Mouse (Mus musculus): Measurements from ENCODE around the gene Ferd3l.

The Ferd3l gene

DNA sequence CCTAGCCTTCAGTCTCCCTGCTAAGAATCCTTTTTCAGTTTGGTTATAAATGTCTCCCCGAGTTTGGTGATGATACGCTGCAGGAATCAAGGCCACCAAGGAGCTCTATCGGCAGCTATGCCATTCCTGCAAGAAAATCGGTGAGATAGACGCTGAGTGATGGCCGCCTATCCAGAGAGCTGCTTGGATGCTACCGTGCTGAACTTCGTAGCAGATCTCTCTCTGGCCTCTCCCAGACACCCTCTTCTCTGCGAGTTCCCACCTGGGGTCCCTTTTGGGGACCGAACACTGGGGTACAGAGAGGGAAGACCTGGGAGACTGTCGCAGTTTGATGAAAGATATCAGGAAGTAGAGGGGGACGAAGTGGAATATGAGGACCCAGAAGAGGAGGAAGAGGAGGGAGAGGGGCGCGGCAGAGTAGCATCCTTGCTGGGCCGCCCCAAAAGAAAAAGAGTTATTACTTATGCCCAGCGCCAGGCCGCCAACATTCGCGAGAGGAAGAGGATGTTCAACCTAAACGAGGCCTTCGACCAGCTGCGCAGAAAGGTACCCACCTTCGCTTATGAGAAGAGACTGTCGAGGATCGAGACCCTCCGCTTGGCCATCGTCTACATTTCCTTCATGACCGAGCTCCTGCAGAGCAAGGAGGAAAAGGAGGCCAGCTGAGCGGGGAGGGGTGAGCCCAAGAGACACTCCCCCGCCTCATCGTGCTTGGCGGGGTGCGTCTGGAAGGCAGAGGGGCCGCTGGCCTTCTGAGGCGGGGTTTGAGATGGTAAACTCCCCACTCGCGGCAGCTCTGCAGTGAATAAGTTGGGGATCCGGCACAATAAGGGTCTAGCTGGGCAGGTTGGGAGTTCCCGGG, at the start of gene Ferd3l:
Gene Ferd3l (plus strand): TSS at position 95 of the 862 bp plus-strand sequence.
- DNase-seq (ENCODE audit: low read depth, low spot score): peak; percentile 5

DNA sequence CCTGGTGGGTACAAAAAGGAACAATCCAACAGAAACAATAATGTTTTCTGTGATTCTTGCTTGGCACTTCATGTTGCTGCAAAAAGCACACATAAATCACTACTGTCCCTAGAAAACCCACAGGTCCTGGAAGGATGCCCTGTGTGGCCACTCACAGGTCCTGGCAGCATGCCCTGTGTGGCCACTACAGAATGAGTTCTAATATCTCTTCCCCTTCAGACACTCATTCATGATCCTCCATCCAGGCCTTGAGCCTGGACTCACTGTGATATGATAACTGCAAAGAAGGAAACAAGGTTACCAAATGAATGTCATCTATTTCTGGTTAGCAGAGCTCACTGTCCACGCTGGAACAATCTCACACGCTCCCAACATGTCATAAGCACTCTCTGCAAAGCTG, 34.3 kb upstream of the Ferd3l start:
- DNase-seq (ENCODE audit: low read depth, low spot score): no peak

DNA sequence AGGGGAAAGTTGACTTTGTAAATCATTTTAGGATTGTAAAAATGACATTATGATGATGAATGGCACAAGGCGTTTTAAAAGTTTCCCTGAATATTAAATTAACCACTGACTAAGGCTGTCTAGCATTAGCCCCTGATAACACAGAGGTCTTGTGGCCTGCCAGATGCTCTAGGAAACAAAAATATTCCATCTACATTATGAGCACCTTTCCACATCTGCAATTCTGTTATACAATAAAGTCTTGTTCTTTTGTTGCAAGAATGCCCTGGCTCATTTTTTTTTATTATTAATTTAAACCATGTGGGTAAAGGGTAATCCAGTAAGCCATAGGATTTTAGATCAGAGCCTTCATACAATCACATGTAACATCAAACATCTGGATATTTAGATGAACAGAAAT, 33.6 kb upstream of the Ferd3l start:
- DNase-seq (ENCODE audit: low read depth, low spot score): no peak

DNA sequence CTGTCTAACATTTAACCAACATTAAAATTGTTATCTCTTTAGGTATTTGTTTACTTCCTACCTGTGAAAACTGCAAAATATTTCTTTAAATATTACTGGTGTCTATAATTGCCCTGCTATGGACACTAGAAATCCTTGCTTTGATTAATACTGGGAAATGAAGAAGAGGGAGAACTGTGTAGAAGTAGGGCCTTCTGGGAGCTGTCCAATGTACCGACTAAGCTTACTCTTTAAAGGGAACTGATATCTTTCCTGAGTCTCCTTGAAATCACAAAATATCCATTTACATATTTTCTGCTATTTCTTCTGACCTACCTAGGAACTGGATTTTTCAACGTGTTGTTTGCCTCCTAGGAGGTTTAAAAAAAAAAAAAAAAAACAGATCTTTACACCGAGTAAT, 1.5 kb upstream of the Ferd3l start:
- peak; percentile 22 for DNase-seq (ENCODE audit: low read depth, low spot score)

DNA sequence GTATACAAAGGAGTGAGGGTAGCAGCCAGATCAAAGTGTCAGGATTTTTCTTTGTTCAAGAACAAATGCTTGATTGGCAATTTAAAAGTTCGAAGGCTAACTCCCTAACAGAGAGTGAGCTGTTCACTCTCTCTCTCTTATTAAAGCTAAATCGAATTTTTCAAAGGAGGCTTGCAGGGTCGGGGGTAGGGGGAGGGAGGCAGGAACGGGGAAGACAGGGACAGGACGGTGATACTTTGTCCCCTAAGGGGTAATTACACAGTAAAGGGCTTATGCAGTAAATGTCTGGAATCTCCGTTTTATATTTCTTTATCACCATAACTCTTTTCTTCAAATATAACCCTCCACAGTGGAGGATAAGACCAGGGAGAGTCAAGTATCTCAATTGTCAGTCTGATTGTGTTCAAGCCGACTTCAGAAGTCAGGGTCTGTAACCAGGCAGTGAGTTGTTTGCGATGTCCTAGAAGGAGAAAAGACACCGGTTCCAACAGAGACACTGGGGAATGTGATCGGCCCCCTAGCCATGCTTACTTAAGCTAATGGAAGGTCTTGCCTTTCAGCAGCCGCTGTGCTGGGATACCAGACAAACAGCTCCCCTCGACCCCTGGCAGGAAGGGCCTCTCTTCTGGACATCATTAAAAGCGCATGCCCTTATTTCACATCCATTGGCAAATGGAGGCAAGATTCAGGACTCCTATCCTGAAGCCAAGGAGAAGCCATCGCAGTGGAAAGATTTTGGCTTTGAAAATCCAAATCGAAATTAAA, 709 bp upstream of the Ferd3l start:
- no peak for DNase-seq (ENCODE audit: low read depth, low spot score)

DNA sequence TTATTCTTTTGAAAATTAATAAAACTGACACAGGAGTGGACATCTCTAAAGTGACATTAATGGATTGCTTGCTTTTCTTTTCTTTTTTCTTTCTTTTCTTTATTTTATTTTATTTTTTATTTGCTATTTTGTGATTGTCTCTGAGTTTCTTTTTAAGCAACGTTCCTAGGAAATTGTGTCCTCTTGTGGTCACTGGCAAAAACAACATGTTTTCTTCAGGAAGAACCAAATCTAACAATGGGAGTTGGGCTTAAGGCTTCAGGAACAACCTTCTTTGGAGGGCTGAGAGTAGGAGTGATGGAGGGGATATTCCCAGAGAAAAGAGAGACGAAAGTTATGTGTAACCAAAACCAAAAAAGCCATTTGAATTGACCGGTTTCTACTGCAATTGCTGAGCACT, 24.6 kb downstream of the Ferd3l start:
- no peak for DNase-seq (ENCODE audit: low read depth, low spot score)

DNA sequence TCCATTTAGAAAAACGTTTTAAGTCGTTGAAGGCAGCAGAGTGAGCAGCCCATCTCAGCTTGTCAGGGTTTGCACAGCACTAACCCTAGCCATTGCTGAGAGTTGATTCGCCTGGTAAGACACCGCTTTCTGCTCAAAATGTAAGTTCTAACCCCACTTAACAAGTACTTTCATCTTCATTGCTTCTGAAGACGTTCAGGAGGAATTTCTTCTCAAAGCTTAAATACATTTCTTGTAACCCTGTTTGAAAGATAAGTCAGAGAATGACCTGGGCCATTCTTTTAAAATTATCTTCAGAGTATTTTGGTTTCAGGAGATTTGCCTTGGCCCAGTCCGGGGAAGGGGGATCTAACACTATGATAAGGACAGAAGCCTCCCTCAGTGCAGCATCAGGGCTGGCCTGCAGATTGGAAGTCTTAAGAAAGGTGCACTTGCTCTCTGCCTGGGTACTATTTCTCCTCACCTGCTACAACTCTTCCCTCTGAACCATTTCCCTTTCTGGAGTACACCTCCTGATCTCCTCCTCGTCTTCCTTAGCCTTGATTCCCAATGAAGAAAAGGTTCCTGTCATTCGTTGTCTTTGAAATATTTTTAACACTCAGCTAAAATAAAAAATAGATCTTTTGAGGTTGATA, 26.8 kb downstream of the Ferd3l start:
- no peak for DNase-seq (ENCODE audit: low read depth, low spot score)

DNA sequence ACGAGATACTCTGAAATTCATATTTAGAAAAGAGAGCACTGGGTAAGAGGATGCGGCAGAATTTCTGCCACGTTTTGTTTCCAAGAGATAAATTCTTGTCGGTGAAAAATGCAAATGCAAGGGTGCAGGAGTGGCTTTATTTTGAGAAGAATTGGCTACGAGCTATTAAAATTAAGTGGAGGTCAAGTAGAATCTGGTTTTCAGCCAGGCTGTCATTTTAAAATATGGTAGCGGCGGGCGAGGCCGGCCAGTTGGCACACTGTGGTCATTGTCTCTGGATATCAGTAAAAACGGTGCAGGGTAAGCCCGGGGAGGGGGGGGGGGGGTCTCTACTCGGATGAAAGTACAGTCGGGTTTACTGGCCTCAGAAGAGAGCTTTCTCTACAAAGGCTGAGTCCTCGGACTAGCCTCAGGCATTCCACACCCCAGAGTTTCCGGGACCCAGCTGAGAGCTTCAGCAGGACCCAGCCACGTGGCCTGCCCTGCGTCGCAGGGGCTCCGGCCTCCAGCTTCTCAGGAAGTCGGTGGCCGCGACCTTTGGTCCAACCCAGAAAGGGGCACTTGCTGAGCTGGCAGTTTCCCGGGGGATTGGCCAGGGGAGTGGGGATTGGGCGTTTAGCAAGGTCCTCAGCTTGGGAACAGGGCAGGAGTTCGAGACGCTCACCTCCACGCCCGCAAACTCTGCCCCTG, 27.5 kb downstream of the Ferd3l start:
- DNase-seq (ENCODE audit: low read depth, low spot score): peak; percentile 55

DNA sequence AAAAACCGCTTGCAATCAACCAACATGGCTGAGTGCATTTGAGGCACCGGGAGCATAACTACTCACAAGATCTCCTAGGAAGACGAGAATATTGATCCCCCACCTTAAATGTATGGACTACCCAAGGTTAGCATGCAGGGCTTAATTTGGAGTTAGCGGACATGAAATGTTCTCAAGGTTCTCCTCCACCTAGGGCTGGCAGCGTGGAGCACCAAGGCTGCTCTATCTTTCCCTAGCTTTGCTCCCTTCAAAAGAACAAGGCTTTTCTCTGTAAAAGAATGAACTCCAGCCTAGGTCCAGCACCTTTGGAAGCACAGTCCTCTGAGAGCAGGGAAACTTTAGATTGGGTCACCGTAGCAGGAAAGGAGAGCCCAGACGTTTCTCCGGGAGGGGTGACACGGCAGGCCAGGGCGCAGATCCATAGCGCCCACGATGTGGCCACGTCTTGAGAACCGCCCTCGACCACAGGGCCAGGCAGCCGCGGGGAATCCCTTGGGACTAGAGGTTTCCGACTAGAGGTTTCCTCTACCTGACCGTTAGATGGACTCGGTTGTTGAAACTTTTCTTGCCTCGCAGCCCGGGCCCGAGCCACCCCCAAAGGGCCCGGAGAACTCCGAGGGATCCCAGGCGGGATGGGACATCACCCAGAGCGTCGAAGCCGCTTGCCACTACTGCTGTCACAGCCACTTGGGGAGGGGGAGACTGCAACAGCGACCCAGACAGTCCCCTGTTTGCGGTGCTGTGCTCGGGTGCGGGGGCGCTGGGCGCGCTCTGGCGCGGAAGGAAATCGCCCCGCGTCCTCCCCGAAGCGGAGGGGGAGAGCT, 28.6 kb downstream of the Ferd3l start:
- peak; percentile 30 for DNase-seq (ENCODE audit: low read depth, low spot score)

DNA sequence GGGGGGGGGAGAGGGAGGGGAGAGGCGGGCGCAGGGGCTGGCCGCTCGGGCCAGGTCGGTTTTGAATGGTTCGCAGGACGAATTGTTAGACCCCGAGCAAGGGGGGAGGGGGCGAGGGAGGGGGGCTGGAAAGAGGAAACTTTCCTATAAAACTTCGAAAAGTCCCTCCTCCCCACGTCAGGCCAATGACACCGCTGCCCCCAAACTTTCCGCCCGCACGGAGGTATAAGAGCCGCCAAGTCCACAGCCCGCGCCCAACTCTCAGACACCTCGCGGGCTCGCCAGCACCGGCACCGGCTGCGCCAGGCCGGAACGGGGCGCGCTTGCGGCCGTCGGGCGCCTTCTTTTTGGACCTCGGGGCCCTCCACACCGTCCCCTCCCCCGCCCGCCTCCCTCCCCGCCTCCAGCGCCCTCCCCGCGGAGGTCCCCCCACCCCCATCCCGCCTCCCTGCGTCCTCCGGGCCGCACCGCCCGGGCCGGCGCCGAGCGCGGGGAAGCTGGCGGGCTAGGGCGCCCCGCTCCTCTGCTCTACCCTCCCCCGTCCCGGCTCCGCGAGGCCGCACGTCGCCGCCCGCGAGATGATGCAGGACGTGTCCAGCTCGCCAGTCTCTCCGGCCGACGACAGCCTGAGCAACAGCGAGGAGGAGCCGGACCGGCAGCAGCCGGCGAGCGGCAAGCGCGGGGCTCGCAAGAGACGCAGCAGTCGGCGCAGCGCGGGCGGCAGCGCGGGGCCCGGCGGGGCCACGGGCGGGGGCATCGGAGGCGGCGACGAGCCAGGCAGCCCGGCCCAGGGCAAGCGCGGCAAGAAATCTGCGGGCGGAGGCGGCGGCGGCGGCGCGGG, 29.4 kb downstream of the Ferd3l start, which contains the start of gene Twist1:
Gene Twist1 (plus strand): TSS at position 272 of the 841 bp plus-strand sequence.
- DNase-seq (ENCODE audit: low read depth, low spot score): peak; percentile 64

DNA sequence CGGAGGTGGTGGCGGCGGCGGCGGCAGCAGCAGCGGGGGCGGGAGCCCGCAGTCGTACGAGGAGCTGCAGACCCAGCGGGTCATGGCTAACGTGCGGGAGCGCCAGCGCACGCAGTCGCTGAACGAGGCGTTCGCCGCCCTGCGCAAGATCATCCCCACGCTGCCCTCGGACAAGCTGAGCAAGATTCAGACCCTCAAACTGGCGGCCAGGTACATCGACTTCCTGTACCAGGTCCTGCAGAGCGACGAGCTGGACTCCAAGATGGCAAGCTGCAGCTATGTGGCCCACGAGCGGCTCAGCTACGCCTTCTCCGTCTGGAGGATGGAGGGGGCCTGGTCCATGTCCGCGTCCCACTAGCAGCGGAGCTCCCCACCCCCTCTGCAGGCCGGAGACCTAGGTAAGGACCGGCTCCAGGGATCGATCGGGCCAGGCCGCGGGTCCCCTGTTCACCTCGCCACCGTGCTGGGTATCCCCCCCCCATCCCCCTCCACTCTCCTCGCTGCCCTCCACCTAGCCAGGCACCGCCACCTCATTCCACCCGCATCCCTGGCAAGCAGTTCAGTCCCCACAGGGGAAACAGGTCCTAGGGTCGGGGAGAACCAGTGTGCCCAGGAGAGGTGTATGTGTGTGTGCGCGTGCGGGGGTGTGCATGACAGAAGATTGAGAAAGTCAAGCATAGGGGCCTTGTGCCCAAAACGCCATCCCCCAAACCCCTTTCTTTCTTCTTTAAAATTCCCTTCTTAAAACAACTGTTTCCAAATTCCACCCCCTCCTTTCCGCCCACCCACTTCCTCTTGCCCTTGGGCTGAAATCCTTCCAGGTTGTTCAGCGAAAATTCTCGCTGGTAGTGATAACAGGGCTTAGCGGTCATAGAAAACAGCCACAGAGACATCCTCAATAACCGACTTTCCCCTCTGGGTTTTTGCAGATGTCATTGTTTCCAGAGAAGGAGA, 30.3 kb downstream of the Ferd3l start:
- DNase-seq (ENCODE audit: low read depth, low spot score): peak; percentile 48

DNA sequence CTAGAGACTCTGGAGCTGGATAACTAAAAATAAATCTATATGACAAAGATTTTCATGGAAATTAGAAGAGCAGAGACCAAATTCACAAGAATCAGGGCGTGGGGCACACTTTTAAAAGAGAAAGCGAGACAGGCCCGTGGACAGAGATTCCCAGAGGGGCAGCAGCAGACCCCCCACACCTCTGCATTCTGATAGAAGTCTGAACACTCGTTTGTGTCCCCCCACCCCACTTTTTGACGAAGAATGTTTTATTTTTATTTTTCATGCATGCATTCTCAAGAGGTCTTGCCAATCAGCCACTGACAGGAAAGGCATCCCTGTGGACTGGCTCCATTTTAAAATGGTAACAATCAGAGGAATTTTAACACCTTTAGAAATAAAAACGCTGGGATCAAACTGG, 31.0 kb downstream of the Ferd3l start:
- DNase-seq (ENCODE audit: low read depth, low spot score): no peak

DNA sequence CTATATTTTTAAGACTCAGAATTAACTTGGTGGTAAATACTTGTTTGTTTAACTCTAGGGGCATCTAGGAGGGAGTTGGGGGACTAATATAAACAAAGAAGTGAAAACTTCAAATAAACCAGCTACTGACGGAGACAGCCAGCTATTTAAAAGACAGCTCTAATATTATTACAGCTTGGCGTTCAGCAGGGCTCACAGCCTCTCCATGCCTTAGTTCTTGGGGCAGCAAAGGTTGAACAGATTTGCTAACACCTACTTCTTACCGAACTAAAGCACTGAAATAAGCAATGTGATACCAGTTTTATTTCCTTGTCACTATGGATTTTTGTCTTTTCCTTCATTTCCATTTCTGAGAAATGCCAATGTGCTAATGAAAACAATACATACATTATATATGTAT, 31.6 kb downstream of the Ferd3l start:
- DNase-seq (ENCODE audit: low read depth, low spot score): no peak

DNA sequence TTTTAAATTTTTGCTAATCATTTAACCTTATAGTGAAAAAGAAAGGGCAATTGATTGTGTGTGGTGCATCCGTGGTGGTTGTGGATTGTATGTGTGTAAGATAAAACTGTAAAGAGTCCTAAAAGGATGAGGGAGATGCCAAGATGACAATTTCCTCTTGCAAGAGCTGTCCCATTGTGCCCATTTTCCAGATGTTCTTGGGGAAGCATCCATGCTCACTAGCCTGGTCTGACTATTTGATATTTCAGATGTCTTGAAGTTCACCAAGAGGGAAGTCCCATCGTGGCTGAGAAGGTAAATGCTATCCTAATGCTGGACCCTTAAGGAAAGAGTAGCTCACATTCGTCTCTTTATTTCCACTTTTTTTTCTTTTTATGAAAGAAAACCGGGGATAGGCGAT, 32.8 kb downstream of the Ferd3l start:
- DNase-seq (ENCODE audit: low read depth, low spot score): no peak

DNA sequence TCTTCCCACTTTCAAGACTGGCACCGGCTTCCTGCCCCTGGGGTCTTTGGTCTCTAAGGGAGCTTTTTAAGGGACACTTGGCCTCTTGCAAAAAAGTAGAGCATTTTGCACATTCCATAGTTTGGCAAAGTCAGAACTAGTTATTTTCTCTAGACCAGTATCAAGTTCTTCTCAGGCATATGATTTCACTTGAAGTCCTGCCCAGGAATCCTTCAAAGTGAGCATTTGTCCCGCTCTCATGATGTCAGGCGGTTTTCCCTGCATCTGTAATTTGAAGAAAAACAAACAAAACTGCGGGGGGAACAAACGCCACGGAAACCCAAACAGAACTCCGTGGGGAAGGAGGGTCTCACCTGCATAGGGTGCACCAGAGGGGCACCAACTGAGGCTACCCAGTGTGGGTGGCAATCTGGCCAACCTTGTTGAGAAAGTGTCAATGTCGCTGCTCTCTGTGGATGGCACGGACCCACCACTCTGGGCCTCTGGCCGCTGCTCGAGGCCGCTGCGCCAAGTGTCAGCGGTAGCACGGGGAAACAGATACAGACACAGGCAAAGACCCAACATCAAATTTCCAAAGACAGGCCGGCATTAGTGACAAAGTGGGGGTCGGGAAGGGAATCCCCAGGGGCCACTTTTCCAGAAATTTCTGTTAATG, 34.0 kb downstream of the Ferd3l start:
- DNase-seq (ENCODE audit: low read depth, low spot score): no peak

DNA sequence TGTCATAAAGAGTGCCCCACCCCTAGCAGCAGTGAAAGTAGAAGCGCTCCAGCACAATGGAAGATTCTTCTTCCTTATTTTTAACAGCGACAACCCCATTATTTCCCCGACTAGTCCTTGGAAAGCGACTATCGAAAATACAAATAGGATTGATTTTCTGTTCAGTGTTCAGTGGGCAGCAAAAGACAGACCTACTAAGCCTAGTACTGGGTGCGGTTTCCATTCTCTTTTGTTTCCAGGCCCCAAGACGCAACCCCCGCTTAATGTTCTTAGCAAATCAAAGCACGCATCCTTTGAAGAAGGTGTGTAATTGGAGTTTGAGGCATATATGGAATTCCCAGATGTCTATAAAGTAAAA, 34.5 kb downstream of the Ferd3l start:
- DNase-seq (ENCODE audit: low read depth, low spot score): no peak

DNA sequence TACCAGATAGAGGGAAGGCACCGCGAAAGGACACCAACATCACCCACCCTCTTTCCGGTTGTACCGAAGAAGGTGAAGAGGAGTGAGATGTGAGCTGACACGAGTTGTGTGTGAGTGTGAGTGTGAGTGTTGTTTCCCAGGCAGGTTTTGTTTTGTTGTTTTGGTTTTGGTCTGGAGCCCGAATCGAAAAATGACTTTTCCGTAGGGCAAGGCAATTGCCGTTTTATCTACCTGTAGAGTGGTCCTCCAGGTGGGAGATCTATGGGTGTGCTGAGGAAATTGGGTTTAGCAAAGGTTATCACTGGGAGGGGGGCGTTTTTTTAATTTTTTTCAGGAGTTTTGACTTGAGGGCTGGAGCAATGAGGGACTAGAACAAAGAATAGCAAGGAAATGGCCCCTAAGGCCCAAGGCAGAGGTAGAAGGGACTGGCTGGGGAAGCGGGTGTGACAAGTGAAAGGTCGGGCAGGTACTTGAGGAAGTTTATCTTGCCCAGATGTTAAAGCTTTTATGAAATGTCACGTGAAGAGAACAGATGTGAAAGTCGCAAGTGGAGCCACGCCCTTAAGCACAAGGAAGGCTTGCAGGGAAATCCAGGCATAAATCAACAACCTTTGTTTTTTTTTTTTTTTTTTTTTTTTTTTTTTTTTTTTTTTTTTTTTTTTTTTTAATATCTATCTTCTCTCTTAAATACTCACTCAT, 35.6 kb downstream of the Ferd3l start:
- DNase-seq (ENCODE audit: low read depth, low spot score): no peak

DNA sequence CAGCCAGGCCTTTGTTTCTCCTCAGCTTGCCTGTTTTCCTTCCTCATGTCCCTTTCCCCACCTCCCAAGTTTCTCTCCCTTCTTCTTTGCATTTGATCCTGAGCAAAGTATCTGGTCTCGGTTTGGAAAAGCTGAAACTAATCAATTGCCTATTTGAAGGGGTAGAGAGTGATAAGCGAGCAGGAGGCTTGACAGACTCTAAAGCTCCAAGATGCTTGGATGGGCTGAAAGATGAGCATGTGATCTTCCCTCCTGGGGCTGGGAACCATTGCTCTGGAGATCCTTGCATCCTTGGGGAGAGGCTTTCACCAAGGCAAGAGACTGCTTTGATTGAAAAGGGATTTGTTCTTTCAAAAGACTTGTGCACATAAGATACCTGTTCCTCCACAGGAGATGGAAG, 36.2 kb downstream of the Ferd3l start:
- DNase-seq (ENCODE audit: low read depth, low spot score): no peak
